Mouse (Mus musculus) ovary, postnatal 10 days (tissue): Measurements from ENCODE around the gene Notch1.

Experiments
- DNase-seq: peaks from one replicate; pipeline ENCODE4 v3.0.0; 2022; ENCODE audit warnings: low spot score

Gene Notch1

DNA sequence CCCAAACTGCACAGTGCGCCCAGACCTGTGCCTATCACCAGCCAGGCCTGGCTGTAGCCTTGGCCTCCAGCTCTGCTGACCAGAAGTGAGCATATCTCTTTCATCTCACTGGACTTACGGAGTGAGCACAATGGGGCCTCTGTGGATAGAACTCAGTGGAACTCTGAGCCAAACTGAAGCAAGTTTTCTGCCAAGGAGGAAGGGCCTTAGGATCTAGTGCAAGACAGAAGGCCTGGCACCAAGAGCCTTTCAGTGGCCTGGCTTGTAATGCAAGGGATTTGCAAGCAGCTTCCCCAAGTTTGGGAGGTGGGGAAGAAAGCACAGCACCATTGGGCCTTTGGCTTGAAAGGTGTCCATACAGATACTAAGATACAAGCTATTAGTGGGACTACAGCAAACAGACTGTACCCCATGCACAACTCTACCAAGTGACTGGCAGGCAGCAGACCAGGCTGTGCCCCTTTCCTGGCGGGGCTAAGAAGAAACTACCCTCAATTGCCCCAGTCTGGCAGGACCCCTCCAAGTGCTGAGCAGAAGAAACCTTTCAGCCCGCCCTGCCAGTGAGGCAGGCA lies 16.4 kb downstream of the Notch1 start:
- DNase-seq = no peak

DNA sequence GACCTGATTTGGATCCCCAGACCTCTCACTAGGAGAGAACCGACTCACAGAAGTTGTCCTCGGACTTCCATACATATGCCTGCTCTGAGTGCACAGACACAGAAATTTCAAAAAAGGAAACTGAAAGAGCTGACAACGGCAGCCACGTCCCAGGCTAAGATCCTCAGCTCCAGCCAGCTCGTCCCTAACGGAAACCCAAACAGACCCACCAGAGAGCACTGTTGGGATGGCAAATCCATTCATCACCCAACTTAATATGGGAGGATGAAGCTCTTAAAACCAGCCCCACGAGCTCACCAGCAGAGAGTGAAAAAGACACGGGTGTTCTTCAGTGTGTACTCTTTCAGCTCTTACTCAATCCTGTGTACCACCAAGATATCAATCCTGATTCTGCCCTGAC lies 17.8 kb downstream of the Notch1 start:
- no peak for DNase-seq

DNA sequence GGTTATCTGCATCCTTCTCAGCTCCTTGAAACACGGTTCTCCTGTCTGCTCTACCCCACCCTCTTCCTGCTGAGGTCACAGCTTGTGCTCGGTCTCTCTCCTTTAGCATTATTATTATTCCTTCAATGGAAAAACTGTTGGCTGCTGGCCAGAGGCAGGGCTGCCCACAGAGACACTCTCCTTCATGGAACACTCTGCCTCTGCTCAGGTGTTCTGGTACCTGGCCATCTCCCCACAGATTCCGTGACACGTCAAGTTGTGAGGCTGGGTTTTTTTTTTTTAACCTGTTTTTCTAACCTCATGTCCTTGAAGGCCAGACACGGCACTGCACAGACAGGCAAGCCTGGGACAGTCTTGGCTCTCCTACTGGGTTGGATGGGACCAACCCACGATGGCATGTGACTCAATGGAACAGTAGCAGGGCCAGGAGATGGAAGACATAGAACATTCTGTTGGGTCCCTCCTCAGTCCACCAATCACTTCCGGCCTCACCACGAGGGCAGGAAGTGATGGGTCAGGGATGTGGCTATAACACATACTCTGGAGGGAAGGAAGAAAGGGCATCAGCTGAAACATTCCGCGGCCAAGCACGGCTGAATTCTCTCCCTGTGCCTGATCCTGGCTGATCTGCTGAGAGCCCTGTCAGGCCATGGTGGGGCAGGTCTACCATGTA lies 18.5 kb downstream of the Notch1 start:
- no peak for DNase-seq

DNA sequence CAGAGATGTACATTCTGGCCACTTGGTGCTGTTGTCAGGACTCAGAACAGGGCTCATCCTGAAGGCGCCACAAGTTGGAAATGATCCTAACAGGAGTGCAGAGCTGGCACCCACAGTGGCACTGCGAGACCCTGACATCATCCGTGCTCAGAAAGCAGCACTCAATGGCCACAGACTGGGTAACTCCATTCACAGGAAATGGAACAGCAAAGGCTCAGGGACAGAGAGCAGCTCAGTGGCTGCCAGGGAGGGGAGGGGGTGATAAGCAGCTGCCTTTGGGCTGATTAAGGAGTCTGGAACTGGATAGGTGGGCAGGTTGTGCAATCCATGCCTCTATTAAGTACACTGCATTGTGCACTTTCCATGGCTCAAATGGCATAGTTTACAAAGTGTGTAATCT lies 20.0 kb downstream of the Notch1 start:
- DNase-seq = no peak

DNA sequence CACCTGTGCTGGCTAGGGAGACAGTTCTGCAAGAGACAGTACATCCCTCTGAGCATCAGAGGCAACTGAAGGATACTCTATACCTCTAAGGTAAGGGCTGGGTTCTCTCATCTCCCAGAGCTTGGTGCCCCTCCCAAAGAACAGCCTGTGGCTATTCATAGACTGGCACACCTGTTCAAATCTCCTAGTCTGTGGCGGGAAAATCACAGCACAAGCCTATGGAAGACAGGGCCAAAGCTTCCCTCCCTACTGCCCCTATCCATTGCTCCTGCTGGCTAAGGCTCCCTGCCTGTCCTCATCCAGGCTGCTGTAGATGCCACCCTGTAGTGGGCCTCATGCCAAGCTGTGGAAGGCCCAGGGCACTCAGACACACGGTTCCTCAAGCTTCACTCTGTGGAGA lies 20.8 kb downstream of the Notch1 start:
- no peak for DNase-seq

DNA sequence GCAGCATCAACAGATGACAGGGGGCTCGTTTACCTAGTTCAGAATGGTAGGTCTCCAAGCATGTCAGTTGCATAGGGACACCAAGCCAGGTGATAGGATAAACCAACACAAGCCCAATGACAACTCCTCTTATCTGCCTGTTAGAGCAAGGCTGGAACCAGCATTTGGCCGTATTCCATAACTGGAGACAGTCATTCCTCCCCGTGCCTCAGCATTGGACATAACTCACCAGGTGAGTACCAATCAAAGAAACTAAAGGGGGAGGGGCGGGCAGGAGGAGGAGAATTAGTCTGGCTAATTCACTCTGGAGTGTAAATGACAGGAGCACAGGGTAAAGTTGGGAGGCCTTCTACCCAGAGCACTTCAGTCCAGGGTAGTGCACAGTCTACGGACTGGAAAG lies 21.5 kb downstream of the Notch1 start:
- DNase-seq = no peak

DNA sequence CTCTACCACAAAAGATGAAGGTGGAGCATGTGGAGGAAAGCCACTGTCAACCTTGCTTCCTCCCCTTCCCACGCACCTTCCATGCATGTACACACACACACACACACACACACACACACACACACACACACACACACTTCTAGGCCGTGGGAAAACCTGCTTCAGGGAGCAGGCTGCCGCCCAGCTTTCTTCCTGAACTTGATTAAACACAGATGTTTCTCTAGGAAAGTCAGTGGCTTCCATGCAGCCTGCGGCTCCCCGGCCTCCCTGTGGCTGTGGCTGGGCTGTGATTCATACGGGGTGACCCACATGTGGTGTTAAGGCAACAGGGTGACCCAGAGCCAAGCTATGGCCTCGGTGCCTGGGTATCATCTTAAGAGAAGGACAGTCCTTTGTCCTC lies 22.1 kb downstream of the Notch1 start:
- DNase-seq = no peak

DNA sequence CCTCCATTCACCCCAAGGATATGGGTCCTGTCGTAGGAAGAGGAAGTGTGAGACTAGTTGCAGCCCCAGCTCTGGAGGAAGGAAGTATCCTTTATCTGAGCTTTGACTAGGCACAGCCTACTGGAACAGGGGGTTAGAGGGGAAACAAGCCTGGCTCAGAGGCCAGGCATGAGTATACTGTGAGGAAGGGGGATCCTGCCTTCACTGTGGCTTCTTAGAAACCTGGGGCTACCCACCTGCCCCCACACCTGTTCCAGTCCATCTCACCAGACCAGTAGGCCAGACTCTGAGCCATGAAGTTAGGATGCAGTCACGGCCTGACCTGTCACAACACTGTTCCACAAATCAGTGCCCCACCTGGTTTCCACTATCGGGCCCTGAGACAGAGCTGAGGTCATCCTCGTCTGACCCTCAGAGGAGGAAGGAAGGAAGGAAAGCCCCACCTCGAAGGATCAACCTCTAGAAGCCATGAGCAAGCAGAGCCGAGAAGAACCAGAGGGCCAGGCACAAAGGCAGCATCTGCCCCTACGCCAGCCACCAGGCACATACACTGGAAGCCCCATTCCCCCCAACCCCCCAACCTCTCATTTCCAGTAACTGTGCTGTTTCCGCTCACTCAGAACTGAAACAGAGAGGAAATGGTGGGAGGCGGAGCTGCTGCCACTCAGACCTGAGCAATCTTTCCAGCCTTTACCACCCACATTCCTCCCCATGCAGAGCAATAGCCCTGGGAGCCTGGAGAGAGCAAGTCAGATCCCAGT lies 23.3 kb downstream of the Notch1 start:
- DNase-seq = no peak

DNA sequence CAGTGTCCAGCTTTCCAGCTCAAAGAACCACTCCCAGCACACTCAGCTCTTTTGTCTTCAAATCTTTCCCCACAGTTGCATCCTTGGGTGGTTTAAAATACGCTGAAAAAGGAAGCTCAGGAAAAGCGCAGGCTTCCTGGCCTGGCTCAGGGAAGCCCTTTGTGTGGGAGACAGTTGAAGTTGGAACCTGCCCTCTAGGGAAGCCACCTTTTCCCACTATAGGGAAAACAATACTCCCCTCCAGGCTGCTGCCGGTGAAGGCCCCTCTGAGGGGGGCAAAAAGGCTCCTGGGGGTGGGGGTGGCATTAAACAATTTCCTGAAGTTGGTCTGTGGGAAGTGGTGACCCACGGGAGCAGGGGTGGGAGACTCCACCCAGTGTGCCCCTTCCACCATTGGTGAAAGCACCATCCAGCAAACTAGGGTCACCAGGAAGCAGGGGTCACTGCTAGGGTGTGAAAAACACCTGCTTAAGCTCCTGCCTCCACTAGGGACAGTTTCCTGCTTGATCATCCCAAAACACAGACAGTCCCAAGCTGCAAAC lies 25.6 kb downstream of the Notch1 start:
- no peak for DNase-seq

DNA sequence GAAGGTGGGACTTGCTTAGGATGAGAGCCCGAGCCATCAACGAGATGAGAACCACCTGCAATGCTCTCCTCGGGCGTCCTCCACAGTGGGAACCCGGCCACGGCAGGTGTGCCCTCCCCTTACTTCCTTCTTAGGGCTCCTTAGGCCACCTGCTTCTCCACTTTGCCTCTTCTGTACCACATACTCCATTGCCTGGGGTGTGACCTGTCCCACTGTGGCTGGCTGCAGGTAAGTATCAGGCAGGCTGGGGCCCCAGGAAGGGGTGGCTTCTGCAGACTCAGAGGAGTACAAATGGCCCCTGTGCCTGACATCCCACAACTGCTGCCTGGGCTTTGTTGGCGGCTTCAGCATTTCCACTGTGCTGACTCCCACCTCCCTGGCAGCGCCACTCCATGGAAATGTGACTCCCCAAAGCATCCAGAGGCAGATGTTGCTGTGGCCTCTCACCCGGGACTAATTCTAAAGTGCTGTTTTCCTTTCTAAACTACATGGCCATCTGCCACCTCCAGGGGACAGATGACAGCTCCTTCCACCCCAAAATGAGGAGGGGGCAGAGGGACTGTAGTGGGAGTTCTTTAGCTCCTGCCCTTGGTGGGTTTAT lies 27.8 kb downstream of the Notch1 start:
- no peak for DNase-seq

DNA sequence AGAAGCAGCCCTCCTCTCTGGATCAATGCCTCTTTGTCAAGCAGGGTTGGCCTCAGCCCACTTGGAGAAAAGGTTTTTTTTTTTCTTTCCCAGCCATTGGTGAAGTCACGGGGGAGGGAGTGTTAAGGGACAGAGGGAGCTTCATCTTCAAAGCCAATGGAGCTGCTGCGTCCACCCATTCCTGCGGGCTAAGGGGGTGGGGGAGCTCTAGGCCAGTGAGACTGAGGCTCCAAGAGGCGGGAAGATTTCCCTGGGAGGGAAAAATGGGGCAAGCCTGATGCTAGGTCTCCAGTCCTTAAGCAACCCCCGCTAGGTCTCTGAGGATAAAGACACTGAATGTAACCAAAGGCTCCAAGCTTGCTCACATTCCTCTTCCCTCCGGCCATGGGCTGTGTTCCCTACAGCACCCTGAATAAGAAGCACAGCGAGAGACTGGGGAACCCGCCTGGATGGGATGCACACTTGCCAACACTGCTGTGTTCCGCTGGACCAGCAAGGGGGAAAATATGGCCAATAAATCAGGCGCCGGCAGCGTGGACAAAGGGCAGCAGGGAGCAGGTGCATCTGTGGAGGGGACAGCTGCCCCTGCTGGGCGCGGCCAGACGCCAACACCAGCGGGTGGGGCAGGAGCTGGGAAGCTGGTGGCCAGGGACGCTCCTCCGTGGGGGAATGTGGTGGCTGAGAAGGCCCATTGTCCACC lies 29.0 kb downstream of the Notch1 start:
- DNase-seq = no peak

DNA sequence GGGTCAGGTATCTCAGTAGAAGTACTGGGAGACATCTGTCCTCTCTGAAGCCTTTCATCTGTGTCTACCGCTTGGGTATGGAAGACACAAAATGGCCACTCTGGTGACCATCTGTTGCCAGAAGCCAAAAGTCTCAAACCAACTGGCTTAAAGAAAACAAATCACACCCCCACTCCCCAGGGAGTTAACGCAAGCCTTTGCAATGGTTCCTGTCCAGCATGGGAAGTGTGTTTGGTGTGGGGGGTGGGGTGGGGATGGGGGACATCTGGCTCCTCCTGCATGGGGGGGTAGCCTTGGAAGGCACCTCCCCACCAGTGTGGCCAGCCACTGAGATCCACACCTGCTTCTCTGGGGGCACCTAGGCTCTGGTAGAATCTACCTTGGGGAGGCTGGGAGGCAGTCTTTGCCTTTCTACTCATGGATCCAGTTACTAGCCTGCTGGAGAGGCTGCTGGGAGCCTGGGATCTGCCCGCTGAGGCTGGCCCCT lies 29.6 kb downstream of the Notch1 start:
- no peak for DNase-seq

DNA sequence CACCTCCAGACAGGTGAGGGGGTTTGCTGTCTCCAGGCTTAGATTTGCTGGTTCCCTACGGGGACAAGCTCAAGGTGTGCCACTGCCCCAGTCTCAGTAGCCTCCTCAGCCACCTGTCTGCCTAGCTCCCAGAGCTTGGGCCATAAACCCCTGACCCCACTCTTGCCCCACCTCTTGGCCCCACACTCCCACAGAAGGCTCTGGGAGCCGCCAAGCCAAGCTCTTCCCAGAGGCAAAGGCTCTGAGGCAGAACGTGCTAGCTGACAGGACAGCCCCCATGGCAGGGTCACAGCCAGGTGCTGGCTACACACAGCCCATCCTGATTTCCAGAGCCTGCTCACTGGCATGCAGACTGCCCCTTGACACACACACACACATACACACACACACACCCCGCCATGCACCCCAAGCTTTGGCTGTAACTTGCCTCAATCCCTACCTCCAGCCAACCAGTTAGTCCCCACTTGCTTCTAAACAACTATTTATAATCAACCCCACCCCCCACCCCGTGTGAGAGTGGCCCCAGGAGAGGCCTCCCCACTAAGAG lies 30.1 kb downstream of the Notch1 start:
- DNase-seq = no peak

DNA sequence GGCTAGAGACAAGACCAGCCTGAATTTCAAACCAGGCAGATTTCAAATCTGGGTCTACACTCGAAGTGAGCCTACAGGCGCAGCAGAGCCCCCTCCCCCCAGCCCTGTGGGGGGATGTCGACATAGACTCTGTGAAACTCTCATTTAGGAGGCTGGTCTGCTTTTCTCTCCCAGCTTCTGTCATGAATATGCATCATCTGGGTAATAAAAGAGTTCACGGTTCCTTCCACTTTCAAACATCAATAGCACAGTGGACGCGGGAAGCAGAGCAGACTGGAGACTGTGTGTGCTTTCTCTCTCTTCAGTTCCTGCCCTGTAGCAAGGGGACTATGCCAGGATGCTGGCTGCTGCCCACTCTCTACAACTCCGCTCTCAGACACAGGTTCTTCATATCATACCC lies 30.8 kb downstream of the Notch1 start:
- no peak for DNase-seq

DNA sequence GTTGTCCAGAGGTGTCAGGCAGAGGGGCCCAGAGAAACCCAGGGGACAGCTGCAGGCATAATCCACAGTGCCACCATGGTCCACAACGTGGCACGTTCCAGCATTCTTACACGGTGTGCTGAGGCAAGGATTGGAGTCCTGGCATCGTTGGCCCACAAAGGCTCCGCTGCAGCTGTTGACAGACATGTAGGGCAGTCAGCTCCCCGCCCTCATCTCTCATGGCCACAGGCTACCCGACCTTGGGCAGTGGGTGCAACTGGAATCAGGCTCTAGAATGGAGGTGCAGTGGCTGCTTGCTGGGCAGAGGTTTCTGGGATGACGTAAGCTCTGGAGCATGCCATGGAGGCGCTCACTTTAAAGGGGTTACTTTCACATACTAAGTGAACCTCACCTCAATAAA lies 31.2 kb downstream of the Notch1 start:
- DNase-seq = no peak

DNA sequence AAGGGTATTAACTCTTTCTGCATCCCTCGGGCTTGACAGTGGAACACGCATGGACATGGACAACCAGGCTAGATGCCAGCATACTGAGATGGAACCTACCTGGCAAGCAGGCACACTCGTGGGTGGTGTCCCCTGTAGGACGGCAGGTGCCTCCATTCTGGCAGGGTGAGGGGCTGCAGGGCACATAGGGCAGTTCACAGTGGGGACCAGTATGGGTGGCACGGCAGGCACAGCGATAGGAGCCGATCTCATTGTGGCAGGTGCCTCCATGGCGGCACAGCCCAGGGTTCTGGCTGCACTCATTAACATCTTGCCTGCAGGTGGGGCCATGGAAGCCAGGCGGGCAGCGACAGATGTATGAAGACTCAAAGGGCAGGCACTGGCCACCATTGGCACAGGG lies 32.3 kb downstream of the Notch1 start:
- DNase-seq = no peak

DNA sequence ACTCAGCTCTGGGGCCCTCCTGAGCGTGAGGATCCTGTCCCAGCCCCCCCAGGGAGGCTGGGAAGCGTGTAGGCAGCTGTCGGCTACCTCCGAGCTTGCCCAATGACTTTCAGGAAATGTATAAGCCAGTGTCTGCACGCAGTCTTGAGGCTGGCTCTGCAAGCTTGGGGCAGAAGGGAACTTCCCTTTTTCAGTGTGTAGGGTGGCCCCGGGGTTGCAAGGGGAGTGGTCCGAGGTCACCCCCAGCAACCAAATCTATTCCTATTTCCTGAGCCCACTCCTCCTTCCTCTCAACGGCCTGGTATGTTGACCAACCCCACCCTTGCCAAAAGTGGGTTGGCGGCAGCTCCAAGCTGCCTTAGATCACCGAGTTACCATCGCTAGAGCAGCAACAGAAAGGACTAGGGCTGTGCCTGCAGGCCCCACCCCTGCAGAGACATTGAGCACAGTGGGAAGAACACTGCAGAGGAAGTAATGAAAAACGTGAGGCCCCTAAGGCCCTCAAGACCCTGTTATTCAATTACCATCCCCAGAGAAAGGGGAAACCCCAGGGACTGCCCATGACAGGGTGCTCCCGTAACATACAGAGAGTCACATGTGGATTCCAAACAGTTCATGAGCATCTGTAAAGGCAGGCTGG lies 33.1 kb downstream of the Notch1 start:
- DNase-seq = no peak

DNA sequence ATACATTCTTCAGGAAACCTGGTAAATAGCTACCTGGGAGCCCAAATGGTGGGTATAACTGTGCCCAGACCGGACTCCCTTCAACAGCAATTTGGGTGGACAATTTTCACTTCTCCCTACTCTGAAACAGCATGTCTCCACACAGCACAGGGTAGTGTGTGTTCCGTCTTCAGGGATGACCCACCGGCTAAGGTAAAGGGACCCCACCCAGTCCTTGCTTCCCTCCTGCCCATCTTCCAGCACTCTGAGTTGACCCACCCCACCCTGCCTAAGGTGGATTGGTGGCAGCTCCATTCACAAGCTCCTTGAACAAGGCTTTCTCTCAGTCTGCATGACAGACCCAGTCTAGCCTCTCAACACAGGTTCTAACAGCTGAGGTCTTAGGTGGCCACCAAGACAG lies 33.6 kb downstream of the Notch1 start:
- DNase-seq = no peak

DNA sequence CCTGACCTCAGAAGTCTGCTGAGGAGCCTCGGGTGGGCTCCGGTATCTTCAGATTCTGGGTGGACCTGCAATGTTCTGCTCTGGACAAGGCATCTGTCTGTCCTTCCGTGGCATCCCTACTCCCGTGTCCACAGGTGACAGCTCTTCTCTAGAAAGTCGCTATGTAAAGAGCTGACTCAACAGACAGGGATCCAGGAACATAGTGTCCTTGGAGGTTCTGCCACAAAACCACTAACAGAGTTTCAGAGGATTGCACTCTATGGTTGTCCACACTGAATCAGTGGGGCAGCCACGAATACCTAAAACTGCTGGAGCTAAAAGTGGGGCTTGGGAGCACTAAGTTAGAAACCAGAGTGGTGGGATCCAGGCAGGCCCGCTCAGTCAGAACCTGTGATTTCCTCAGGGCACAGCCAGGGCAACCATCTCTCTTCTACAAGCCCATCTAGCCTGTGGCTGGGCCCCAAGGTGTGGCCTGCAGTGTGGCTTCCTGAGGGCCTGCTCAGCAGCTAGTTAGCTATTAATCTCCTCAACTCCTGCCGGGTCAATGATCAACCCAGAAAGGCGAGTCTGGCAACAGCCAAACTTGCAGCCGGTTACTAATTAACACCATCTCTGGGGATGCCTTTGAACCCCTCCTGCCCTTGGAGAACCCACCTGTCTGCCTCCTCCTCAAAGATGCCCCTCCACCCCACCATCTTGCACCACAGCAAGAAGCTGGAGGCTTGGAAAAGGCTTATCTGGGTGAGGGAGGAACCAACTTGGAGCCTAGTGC lies 34.6 kb downstream of the Notch1 start:
- DNase-seq = no peak

DNA sequence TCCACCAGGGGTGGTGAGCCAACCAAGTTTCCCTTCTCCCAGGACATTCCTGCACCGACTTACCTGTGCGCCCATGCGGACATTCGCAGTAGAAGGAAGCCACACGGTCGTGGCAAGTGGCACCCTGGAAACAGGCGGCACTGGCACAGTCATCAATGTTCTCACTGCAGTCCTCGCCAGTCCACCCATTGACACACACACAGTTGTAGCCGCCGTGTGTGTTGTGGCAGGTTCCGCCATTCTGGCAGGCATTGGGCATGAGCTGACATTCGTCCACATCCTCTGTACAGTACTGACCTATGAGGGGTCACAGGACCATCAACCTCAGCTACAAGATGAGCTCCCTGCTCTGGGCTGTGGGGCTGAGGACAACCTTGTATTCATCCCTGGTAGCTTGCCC lies 35.6 kb downstream of the Notch1 start:
- DNase-seq = no peak
